Mouse (Mus musculus): ENCODE data around the gene Foxd4. TPM values are rescaled to one million over a fixed set of nuclear protein-coding genes. Genes with fewer than 3 reads are reported as not detected.

Gene Foxd4
- total RNA-seq (2015): 0.74 and 0.84 TPM in 2 replicates
- 0.51 TPM in 1 of 2 replicates, not detected in the other for total RNA-seq (2017)

GRCm38 (mm10) chr19:24900581-24901220 lies at the start of gene Foxd4:
Foxd4 (minus strand) TSS chr19:24901197.
- no peak for ATAC-seq (ENCODE audit: poor library complexity, severe bottlenecking)

- no peak for ATAC-seq (ENCODE audit: poor library complexity, severe bottlenecking)
Measured at GRCm38 (mm10) chr19:24945521-24946262, 44.7 kb upstream of the Foxd4 start.

GRCm38 (mm10) chr19:24937084-24937483 lies 36.1 kb upstream of the Foxd4 start:
- ATAC-seq (ENCODE audit: poor library complexity, severe bottlenecking): no peak

GRCm38 (mm10) chr19:24929041-24929440 lies 28.0 kb upstream of the Foxd4 start:
- no peak for ATAC-seq (ENCODE audit: poor library complexity, severe bottlenecking)

GRCm38 (mm10) chr19:24920866-24921265 lies 19.9 kb upstream of the Foxd4 start:
- no peak for ATAC-seq (ENCODE audit: poor library complexity, severe bottlenecking)

GRCm38 (mm10) chr19:24908385-24909155 lies 7.6 kb upstream of the Foxd4 start:
- peak; percentile 87 for ATAC-seq (ENCODE audit: poor library complexity, severe bottlenecking)

- peak; percentile 67 for ATAC-seq (ENCODE audit: poor library complexity, severe bottlenecking)
Measured at GRCm38 (mm10) chr19:24907655-24908054, 6.7 kb upstream of the Foxd4 start.

GRCm38 (mm10) chr19:24902821-24903220 lies 1.8 kb upstream of the Foxd4 start:
- ATAC-seq (ENCODE audit: poor library complexity, severe bottlenecking): no peak

GRCm38 (mm10) chr19:24902256-24902655 lies 1.3 kb upstream of the Foxd4 start:
- ATAC-seq (ENCODE audit: poor library complexity, severe bottlenecking): no peak

GRCm38 (mm10) chr19:24901666-24902065 lies 669 bp upstream of the Foxd4 start:
- ATAC-seq (ENCODE audit: poor library complexity, severe bottlenecking): no peak

GRCm38 (mm10) chr19:24899578-24900544 lies 1.1 kb downstream of the Foxd4 start:
- peak; percentile 77 for ATAC-seq (ENCODE audit: poor library complexity, severe bottlenecking)

GRCm38 (mm10) chr19:24898737-24899577 lies 2.0 kb downstream of the Foxd4 start:
- ATAC-seq (ENCODE audit: poor library complexity, severe bottlenecking): no peak

- no peak for ATAC-seq (ENCODE audit: poor library complexity, severe bottlenecking)
Measured at GRCm38 (mm10) chr19:24897896-24898736, 2.9 kb downstream of the Foxd4 start.

- ATAC-seq (ENCODE audit: poor library complexity, severe bottlenecking): no peak
Measured at GRCm38 (mm10) chr19:24897006-24897895, 3.7 kb downstream of the Foxd4 start.

GRCm38 (mm10) chr19:24896536-24896935 lies 4.5 kb downstream of the Foxd4 start:
- ATAC-seq (ENCODE audit: poor library complexity, severe bottlenecking): no peak

GRCm38 (mm10) chr19:24886888-24887287 lies 14.1 kb downstream of the Foxd4 start:
- no peak for ATAC-seq (ENCODE audit: poor library complexity, severe bottlenecking)

GRCm38 (mm10) chr19:24885504-24885903 lies 15.5 kb downstream of the Foxd4 start:
- ATAC-seq (ENCODE audit: poor library complexity, severe bottlenecking): peak; percentile 77

GRCm38 (mm10) chr19:24881237-24881636 lies 19.8 kb downstream of the Foxd4 start:
- no peak for ATAC-seq (ENCODE audit: poor library complexity, severe bottlenecking)

Data from megakaryocyte, adult 5-6 weeks (primary cell).